Mouse (Mus musculus): ENCODE results near the gene Wdr60. TPM values are rescaled to one million over a fixed set of nuclear protein-coding genes. Genes with fewer than 3 reads are reported as not detected.

Gene Wdr60
- total and polyA plus RNA-seq, 2 experiments from 2014 or later: 14.5 to 16.4 TPM

DNA sequence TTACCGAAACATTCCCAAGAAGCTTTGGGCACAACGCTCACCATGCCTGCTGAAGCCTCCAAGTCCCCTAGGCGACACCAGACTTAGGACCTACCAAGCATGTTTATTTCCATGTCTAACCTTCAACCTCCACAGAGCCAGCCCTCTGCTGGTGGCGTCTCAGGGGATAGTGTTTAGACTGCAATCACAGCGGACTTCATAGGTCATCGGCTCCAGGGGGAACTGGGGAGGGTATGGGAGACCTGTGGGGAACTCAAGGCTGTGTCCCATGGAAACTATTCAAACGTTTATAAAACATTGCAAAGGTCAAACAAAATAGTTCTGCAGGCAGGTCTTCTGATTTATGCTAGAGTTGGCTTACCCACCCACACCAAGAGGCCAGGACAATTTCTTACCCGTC is 66.6 kb downstream of the Wdr60 start:
- no peak for DNase-seq
- no peak for ATAC-seq
- H3K9ac ChIP-seq: no peak overlapping the region
- WGBS: 84% methylated on average over 8 of the region's 8 CpGs
- no peak for TF ChIP-seq CTCF (IDR thresholded peaks at IDR 0.05; ENCODE audit: low read depth)
- no peak overlapping the region for H3K4me3 ChIP-seq (ENCODE audit: low read depth, low read length)
- no peak overlapping the region for H3K4me2 ChIP-seq (ENCODE audit: low read depth)
- no peaks in the 10 kb centered on the region for H3K27me3 ChIP-seq (ENCODE audit: insufficient read depth, low read length)
- no peak overlapping the region for H3K27ac ChIP-seq (ENCODE audit: low read depth, low read length)
- H3K9me3 ChIP-seq (ENCODE audit: low read length): no peaks in the 10 kb centered on the region
- no peaks in the 10 kb centered on the region for H3K36me3 ChIP-seq (ENCODE audit: insufficient read depth)
- H3K4me1 ChIP-seq (ENCODE audit: insufficient read depth): no peaks in the 10 kb centered on the region

DNA sequence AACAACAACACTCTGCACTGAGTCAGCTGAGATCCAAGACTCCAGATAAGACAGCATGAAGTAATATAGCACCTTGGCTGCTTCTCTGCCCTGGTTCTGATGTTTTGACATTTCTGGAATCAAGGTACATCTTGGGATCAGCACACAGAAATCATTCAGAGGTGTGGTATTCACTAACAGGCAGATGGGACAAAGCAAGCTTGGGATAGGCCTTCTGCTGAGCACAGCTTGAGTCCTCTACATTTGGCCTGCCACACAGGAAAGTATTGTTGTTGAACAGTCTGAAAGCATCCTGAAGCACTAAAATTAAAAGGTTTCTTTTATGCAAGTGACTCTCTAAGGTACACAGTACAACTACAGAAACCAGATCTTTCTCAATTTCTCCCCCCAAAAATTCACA is 68.2 kb downstream of the Wdr60 start:
- no peak overlapping the region for H3K4me3 ChIP-seq (ENCODE audit: low read depth, low read length)
- H3K9me3 ChIP-seq (ENCODE audit: low read length): no peaks in the 10 kb centered on the region
- no peaks in the 10 kb centered on the region for H3K36me3 ChIP-seq (ENCODE audit: insufficient read depth)
- ATAC-seq (no peak), DNase-seq (no peak)
- no peaks in the 10 kb centered on the region for H3K27me3 ChIP-seq (ENCODE audit: insufficient read depth, low read length)
- no peak overlapping the region for H3K4me2 ChIP-seq (ENCODE audit: low read depth)
- no peaks in the 10 kb centered on the region for H3K4me1 ChIP-seq (ENCODE audit: insufficient read depth)
- no peak for TF ChIP-seq CTCF (IDR thresholded peaks at IDR 0.05; ENCODE audit: low read depth)
- no peak overlapping the region for H3K9ac ChIP-seq
- no peak overlapping the region for H3K27ac ChIP-seq (ENCODE audit: low read depth, low read length)

DNA sequence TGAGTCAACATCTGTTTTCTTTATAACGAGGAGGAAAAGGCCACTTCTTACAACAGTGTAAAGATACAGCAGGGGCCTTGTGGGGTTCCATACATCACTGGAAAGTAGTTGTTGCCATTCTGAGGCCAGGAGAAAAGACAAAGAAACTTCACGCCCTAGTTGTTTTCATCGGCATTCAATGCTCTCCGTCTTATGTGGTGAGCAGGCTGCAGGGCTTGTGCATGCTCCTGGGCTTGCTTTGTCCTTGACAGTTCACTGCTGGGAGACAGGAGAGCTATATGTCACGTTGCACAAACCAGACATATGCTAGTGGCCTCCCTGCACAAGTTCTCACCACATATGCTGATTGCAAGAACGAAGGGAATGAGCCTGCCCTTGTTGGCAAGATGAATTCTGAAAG is 68.9 kb downstream of the Wdr60 start:
- 30% methylated on average over 6 of the region's 6 CpGs for WGBS
- Histone ChIP-seq H3K4me3 (ENCODE audit: low read depth, low read length) (no peak overlapping the region), H3K27me3 (ENCODE audit: insufficient read depth, low read length) (no peaks in the 10 kb centered on the region), H3K36me3 (ENCODE audit: insufficient read depth) (no peaks in the 10 kb centered on the region), H3K4me2 (ENCODE audit: low read depth) (no peak overlapping the region), H3K9ac (no peak overlapping the region), H3K4me1 (ENCODE audit: insufficient read depth) (no peaks in the 10 kb centered on the region), H3K9me3 (ENCODE audit: low read length) (no peaks in the 10 kb centered on the region), H3K27ac (ENCODE audit: low read depth, low read length) (no peak overlapping the region)
- no peak for DNase-seq
- no peak for ATAC-seq
- TF ChIP-seq CTCF (IDR thresholded peaks at IDR 0.05; ENCODE audit: low read depth): no peak

DNA sequence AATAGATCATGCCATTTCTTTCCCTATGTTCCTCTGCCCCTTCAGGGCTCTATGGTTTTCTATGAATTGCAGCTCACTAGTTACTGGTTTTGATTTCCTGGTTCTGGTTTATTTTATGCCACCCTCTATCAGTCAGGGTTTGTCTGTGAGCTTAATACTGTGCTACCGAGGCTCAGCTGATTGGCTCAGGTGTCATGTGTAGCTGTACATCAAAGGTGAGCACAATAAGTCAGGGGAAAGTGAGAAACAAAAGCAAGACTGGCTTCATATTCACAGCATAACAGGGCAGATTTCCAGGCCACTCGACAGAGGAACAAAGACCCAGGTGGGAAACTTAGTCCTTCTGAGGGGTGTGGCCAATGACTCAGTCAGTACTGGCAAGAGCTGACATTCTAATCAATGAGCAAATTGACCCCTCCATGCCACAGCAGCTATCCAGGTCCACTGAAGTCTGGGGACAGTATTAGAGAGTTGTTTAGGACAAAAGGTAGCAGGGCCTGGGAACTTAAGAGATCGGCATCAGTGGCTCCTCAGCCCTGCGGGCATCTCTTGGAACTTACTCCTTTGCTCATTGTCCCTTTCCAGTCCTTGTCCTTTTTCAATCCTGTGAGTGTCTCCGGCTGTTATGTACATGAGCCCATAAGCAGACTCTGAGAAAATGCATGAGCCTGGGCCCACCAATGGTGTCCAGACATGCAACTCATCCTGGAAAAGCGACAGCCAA is 79.4 kb downstream of the Wdr60 start:
- Histone ChIP-seq H3K4me1 (ENCODE audit: insufficient read depth) (no peaks in the 10 kb centered on the region), H3K4me2 (ENCODE audit: low read depth) (no peak overlapping the region), H3K36me3 (ENCODE audit: insufficient read depth) (no peaks in the 10 kb centered on the region), H3K4me3 (ENCODE audit: low read depth, low read length) (no peak overlapping the region), H3K9ac (no peak overlapping the region), H3K27ac (ENCODE audit: low read depth, low read length) (no peak overlapping the region), H3K27me3 (ENCODE audit: insufficient read depth, low read length) (no peaks in the 10 kb centered on the region), H3K9me3 (ENCODE audit: low read length) (no peaks in the 10 kb centered on the region)
- DNase-seq (no peak), ATAC-seq (no peak)
- TF ChIP-seq CTCF (IDR thresholded peaks at IDR 0.05; ENCODE audit: low read depth): no peak
- 83% methylated on average over 6 of the region's 6 CpGs for WGBS

DNA sequence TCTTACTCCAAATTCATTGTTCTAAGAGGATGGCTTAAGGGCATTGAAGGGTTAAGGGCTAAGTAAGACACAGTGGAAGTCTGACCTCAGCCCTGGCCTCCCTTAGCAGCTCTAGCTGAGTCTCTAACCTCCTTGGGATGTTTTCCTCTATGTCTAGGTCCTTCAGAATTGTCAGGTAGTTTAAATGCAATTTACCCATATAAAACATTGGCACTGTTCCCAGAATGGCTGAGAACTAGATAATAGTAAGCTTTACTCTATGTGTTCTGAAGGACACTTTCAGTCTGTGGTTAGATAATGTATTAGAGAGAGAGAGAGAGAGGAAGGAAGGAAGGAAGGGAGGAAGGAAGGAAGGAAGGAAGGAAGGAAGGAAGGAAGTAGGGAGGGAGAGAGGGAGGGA is 80.4 kb downstream of the Wdr60 start:
- ATAC-seq (no peak), DNase-seq (no peak)
- no peak overlapping the region for H3K9ac ChIP-seq
- H3K27me3 ChIP-seq (ENCODE audit: insufficient read depth, low read length): no peaks in the 10 kb centered on the region
- H3K4me3 ChIP-seq (ENCODE audit: low read depth, low read length): no peak overlapping the region
- no peaks in the 10 kb centered on the region for H3K36me3 ChIP-seq (ENCODE audit: insufficient read depth)
- H3K4me2 ChIP-seq (ENCODE audit: low read depth): no peak overlapping the region
- H3K9me3 ChIP-seq (ENCODE audit: low read length): no peaks in the 10 kb centered on the region
- no peak overlapping the region for H3K27ac ChIP-seq (ENCODE audit: low read depth, low read length)
- no peaks in the 10 kb centered on the region for H3K4me1 ChIP-seq (ENCODE audit: insufficient read depth)
- no peak for TF ChIP-seq CTCF (IDR thresholded peaks at IDR 0.05; ENCODE audit: low read depth)

DNA sequence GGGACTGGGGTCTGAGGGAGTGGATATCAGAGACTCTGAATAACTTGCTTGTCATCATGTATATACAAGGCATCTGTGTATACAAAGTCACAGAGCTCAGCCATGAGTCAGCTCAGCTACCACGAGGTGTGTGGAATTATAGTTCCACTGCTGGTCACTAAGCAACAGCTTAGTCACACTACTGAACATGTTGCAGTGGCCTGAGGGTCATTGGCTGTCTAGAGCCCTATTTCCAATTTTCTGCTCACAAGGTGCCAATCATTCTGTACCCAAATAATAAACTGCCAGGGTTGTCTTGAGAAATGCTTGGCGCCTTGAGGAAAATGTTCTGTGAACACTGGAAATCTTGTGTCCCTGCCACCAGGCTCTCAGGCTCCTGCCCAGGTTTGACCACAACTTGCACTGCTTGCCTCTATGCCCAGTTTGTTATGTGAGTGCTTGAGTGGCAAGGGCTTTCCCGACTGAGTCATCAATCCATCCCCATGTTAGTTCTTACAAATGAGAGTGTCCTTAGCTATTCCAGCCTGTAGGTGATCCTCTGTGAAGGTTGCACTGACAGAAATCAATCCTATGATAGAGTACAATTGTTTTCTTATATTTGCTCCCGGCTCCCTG is 81.3 kb downstream of the Wdr60 start:
- no peak overlapping the region for H3K4me2 ChIP-seq (ENCODE audit: low read depth)

DNA sequence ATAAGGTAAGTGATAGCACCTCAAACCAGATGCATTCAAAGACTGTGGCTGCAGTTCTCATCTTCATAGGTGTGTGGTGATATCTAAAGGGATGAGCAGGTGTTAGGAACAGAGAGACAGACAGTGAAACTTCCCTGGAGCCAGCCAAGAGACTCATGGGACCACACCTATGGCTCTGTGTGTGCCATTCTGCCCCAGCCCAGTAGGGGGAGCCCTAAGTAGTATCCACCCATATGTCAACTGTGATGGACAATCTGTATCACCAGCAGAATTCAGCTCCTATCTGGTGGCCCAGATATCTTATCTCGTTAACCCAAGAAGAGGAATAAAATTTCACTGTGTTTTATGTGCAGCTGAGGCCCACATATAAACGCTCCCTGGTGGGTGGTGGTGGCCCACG is 85.9 kb downstream of the Wdr60 start:
- no peak for DNase-seq
- H3K27me3 ChIP-seq (ENCODE audit: insufficient read depth, low read length): no peaks in the 10 kb centered on the region
- WGBS: 91% methylated on average over 3 of the region's 3 CpGs
- TF ChIP-seq CTCF (IDR thresholded peaks at IDR 0.05; ENCODE audit: low read depth): no peak
- no peaks in the 10 kb centered on the region for H3K36me3 ChIP-seq (ENCODE audit: insufficient read depth)
- no peak for ATAC-seq
- H3K27ac ChIP-seq (ENCODE audit: low read depth, low read length): no peak overlapping the region
- H3K4me1 ChIP-seq (ENCODE audit: insufficient read depth): no peaks in the 10 kb centered on the region
- no peak overlapping the region for H3K4me2 ChIP-seq (ENCODE audit: low read depth)
- no peaks in the 10 kb centered on the region for H3K9me3 ChIP-seq (ENCODE audit: low read length)
- H3K4me3 ChIP-seq (ENCODE audit: low read depth, low read length): no peak overlapping the region
- no peak overlapping the region for H3K9ac ChIP-seq

More for the DNA sequence above, 81.3 kb downstream of the Wdr60 start:
- Histone ChIP-seq H3K27ac (ENCODE audit: low read depth, low read length) (no peak overlapping the region), H3K36me3 (ENCODE audit: insufficient read depth) (no peaks in the 10 kb centered on the region), H3K9me3 (ENCODE audit: low read length) (no peaks in the 10 kb centered on the region), H3K27me3 (ENCODE audit: insufficient read depth, low read length) (no peaks in the 10 kb centered on the region), H3K4me3 (ENCODE audit: low read depth, low read length) (no peak overlapping the region), H3K9ac (no peak overlapping the region), H3K4me1 (ENCODE audit: insufficient read depth) (no peaks in the 10 kb centered on the region)
- WGBS: 74% methylated on average over 4 of the region's 4 CpGs
- TF ChIP-seq CTCF (IDR thresholded peaks at IDR 0.05; ENCODE audit: low read depth): no peak
- ATAC-seq (no peak), DNase-seq (no peak)

Measured in forebrain, postnatal 0 days (tissue).